Mouse (Mus musculus) leukemia stem cell, adult 10-12 weeks (primary cell): Measurements from ENCODE around the gene C1qc. TPM values are rescaled to one million over a fixed set of nuclear protein-coding genes. Genes with fewer than 3 reads are reported as not detected.

Source experiments
- polyA plus RNA-seq: library from polyadenylated mRNA; stranded (reverse); fragments of >175 nt; gene quantifications from 2 replicates; pipeline ENCODE4 v1.2.3, GENCODE M21; 2012; ENCODE audit warnings: low replicate concordance

The C1qc gene
- polyA plus RNA-seq: 381 and 662 TPM in 2 replicates

DNA sequence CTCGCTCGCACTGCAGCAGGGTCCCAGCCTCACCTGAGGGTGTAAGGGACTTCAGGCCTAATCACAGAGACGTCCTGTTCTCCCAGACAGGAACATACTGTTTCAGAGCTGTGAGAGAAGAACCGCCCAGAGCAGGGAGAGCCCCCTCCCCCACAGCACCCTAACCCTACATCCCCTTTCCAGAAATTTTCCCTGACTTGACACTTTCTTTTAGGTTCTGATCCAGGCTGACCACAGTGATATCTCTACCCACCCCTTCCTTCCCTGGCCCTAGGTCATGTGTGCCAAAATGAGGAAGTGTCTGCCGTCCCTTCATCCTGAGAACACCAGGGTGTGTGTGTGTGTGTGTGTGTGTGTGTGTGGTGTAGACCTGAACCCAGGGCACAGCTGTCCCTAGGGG, at the start of gene C1qc:
C1qc (minus strand) TSS at position 255 of the 400 bp plus-strand sequence.

DNA sequence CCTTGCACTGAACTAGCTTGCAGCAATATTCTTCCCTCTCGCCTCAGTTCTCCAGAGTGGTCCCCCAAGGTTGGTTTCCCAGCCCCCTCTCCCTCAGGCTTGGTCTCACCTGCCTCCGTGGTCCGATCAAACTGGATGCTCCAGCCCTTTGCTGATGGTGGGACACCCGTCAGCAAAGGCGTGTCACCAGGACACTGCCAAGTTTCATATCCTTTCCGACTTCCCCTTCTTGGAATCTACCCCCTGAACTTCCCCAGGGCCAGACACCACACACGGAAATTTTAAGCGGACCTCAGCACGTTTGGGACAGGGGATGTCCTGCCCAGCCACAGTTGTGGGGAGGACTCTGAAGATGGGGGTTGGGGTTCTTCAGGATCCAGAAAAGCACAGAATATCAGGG, 5.8 kb upstream of the C1qc start, which contains the start of gene C1qa:
C1qa (minus strand) TSS at position 167 of the 400 bp plus-strand sequence.

DNA sequence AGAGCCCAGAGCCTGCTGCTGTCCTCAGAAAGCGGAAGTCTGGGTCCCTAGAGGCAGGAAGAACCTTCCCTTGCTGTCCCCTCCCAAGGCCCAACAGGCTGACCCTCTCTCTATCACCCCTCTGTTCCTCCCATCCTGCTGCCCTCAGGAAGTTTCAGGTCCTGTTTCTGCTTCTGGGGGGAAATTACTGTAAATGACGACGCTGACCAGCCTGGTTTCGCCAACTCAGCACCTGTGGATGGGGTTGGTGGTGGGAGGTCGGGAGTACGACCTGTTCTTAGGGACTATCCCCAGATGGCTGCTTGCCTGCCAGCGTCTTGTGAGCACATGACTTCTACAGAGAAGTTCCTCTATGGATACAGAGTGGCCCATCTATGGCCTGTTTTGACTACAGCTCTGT, 6.8 kb downstream of the C1qc start, which contains the start of gene C1qb:
C1qb (minus strand) TSS at position 87 of the 400 bp plus-strand sequence.

Other genes with a start within 250 kb of the C1qc start
- gene Ephb2, start 57.1 kb downstream of the C1qc start, polyA plus RNA-seq: 0.03 and 0.39 TPM in 2 replicates
- 220 and 304 TPM in 2 replicates for gene C1qb, start 6.9 kb downstream of the C1qc start, polyA plus RNA-seq
- gene C1qa, start 5.7 kb upstream of the C1qc start, polyA plus RNA-seq: 246 and 291 TPM in 2 replicates
- 0.63 and 0.67 TPM in 2 replicates for gene Epha8, start 63.8 kb upstream of the C1qc start, polyA plus RNA-seq
- 6.6 and 19.0 TPM in 2 replicates for gene Zbtb40, start 155.7 kb upstream of the C1qc start, polyA plus RNA-seq